Mouse (Mus musculus): ENCODE results near the gene Olfr547.

Olfr547 gene

GRCm38 (mm10) chr7:102566219-102566618 is 31.7 kb downstream of the Olfr547 start:
- no peak for DNase-seq (ENCODE audit: low read depth)

- DNase-seq (ENCODE audit: low read depth): no peak
These were observed 36.6 kb downstream of the Olfr547 start, which contains the start of gene Olfr550 for GRCm38 (mm10) chr7:102571142-102571541. Gene Olfr550 (plus strand): TSS chr7:102571442.

GRCm38 (mm10) chr7:102573174-102573830 is 38.8 kb downstream of the Olfr547 start:
- DNase-seq (ENCODE audit: low read depth): no peak

GRCm38 (mm10) chr7:102575998-102576397 is 41.4 kb downstream of the Olfr547 start:
- no peak for DNase-seq (ENCODE audit: low read depth)

Data from c-Kit-positive CD71-negative TER-119-negative erythroid progenitor cells, embryonic 14.5 days (primary cell).